Mouse (Mus musculus) midbrain, postnatal 0 days (tissue): ENCODE measurements at regions not wholly inside any gene's neighbourhood (a gene's known extent, or its start where the extent isn't known, plus 50 kb on each side); places are given as distances from the start of the nearest gene placed in this dataset.

Experiments used
- ATAC-seq: fragments of 200-750 bp; cut with Nextera tagmentation; 2 replicates; pipeline ENCODE4 v1.8.0; 2017; ENCODE audit warnings: moderate number of reproducible peaks, mild to moderate bottlenecking, moderate TSS enrichment, moderate library complexity; ENCODE audit not compliant: low FRiP score
- DNase-seq: peaks from one replicate; pipeline ENCODE4 v3.0.0-alpha.2; 2015; ENCODE audit warnings: low spot score
- H3K27ac ChIP-seq: fragments of 300-500 bp; sonication (generic); 2 replicates; pipeline ENCODE4 v1.5.1; 2014; ENCODE audit warnings: low read depth, mild to moderate bottlenecking, low read length, mixed read lengths
- H3K27me3 ChIP-seq: fragments of 300-500 bp; sonication (generic); 2 replicates; pipeline ENCODE4 v1.6.1; 2014; ENCODE audit warnings: low read length, control low read depth, mixed read lengths; ENCODE audit not compliant: insufficient read depth
- H3K36me3 ChIP-seq: fragments of 300-500 bp; sonication (generic); 2 replicates; pipeline ENCODE4 v1.6.1; 2014; ENCODE audit warnings: low read length, control low read depth, mixed read lengths; ENCODE audit not compliant: insufficient read depth
- H3K4me1 ChIP-seq: fragments of 300-500 bp; sonication (generic); 2 replicates; pipeline ENCODE4 v1.6.1; 2014; ENCODE audit warnings: mild to moderate bottlenecking, control low read depth, antibody characterized with exemption, low read length, mixed read lengths; ENCODE audit not compliant: insufficient read depth
- H3K4me2 ChIP-seq: fragments of 300-500 bp; sonication (generic); 2 replicates; pipeline ENCODE4 v1.6.1; 2014; ENCODE audit warnings: low read depth, mild to moderate bottlenecking, low read length, mixed read lengths; ENCODE audit not compliant: poor library complexity, severe bottlenecking
- H3K4me3 ChIP-seq: fragments of 300-500 bp; sonication (generic); 2 replicates; pipeline ENCODE4 v1.5.1; 2014; ENCODE audit warnings: low read depth, mild to moderate bottlenecking, low read length, moderate library complexity
- H3K9ac ChIP-seq: fragments of 300-500 bp; sonication (generic); replicated peaks from 2 replicates; pipeline ENCODE4 v1.6.1; 2014; ENCODE audit warnings: mild to moderate bottlenecking, low read length, moderate library complexity, mixed read lengths; ENCODE audit not compliant: poor library complexity, severe bottlenecking
- H3K9me3 ChIP-seq: fragments of 300-500 bp; sonication (generic); 2 replicates; pipeline ENCODE4 v1.6.1; 2016; ENCODE audit warnings: low read length, control low read depth
- CTCF ChIP-seq: IDR thresholded peaks from 2 replicates; pipeline ENCODE4 v1.5.1; 2016; ENCODE audit warnings: antibody characterized with exemption, mild to moderate bottlenecking
- WGBS: fragments of 180-500 bp; shearing (Covaris S2); extraction: QIAGEN DNeasy Blood & Tissue Kit; methylation state at CpG from one replicate; pipeline ENCODE4 v1.1.7; 2014; 5-methylcytosine and 5-hydroxymethylcytosine counted together

DNA sequence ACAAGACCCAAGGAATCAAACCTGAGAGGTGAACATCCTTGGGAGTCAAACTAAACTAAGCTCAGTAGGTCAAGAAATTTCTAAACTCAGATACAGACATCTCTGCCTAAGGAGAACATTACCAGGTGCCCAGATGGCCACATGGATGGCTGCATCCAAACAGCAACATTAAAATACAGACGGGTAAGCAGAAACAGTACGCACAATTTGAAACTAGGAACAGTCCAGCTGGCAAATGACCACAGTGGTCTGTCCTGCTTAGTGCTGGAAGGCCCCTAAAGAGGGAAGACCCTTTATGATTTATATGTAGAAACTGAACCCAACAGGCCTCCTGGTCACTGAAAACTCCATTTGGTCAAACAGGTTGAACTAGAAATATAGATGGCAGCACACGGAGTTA, 1579.8 kb downstream of the Fstl5 start:
- no peaks in the 10 kb centered on the region for H3K9me3 ChIP-seq
- no peaks in the 10 kb centered on the region for H3K36me3 ChIP-seq
- 87% methylated on average over 3 of the region's 3 CpGs for WGBS
- ATAC-seq (no peak), DNase-seq (no peak)
- H3K9ac ChIP-seq, result no peak overlapping the region
- no peaks in the 10 kb centered on the region for H3K4me1 ChIP-seq
- no peak overlapping the region for H3K4me2 ChIP-seq
- no peak overlapping the region for H3K27ac ChIP-seq
- TF ChIP-seq CTCF, result no peak
- H3K4me3 ChIP-seq, result no peak overlapping the region
- H3K27me3 ChIP-seq, result no peaks in the 10 kb centered on the region
